Mouse (Mus musculus): ENCODE results near the gene Ifih1. TPM values are rescaled to one million over a fixed set of nuclear protein-coding genes. Genes with fewer than 3 reads are reported as not detected.

The Ifih1 gene
- polyA plus RNA-seq (2014; fragmentation: Nextera tagmentation; extraction: Ambion mirVana): 1.2 and 1.9 TPM in 2 replicates

DNA sequence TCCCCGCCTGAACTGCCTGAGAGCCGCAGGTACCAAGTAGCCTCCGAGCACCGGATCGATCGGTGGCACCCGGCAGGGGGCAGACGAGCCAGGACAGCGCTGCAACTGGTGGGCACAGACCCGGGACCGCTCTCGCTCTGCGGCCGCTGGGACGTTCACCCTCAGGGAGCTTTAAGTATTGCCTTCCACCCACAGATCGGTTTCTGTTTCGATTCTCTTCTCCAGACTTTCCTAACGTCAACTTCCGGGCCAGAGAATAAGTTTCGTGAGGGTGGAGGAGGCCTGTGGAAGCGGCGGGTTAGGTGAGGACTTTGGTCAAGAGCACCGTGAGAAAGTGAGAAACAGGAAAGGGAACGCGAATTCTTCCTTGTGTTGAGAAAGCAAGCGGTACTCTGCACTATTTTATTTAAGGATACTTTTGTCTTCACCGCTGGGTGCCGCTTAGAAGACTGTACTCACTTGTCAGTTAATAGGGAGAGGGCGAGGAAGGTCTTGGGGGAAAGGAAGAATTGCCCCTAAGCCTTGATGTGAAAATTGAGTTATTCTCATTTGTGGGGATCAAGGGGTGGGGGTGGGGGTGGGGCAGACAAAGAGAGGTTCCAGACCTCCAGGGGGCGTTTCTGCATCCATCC lies at the start of gene Ifih1:
Gene Ifih1 (minus strand): TSS at position 242 of the 632 bp plus-strand sequence.
- ATAC-seq (ENCODE audit: low FRiP score) (peak; percentile 84), DNase-seq (ENCODE audit: low spot score) (peak; percentile 75)
- peak within 1 kb of the TSS; percentile 74 for H3K4me2 ChIP-seq (replicated peaks; ENCODE audit: low read depth, low read length)
- peak within 1 kb of the TSS; percentile 44 for H3K4me3 ChIP-seq (ENCODE audit: low read depth, low read length)
- H3K27me3 ChIP-seq (ENCODE audit: control insufficient read depth, insufficient read depth, low read length): no peaks in the 10 kb centered on the region
- H3K36me3 ChIP-seq (ENCODE audit: control insufficient read depth, insufficient read depth, low read length): no peaks in the 10 kb centered on the region
- H3K9me3 ChIP-seq (ENCODE audit: control insufficient read depth, low read length): no peaks in the 10 kb centered on the region
- no peak within 1 kb of the TSS for H3K27ac ChIP-seq (ENCODE audit: low read depth, low read length)
- H3K9ac ChIP-seq (ENCODE audit: low read depth, low read length): peak within 1 kb of the TSS; percentile 49
- 0 out of 2 replicates have a peak, but pooled peaks cover 3% of the 10 kb centered on the region for H3K4me1 ChIP-seq (replicated peaks; ENCODE audit: control insufficient read depth, insufficient read depth, low read length)
- under 1% methylated on average over 30 of the region's 30 CpGs for WGBS

DNA sequence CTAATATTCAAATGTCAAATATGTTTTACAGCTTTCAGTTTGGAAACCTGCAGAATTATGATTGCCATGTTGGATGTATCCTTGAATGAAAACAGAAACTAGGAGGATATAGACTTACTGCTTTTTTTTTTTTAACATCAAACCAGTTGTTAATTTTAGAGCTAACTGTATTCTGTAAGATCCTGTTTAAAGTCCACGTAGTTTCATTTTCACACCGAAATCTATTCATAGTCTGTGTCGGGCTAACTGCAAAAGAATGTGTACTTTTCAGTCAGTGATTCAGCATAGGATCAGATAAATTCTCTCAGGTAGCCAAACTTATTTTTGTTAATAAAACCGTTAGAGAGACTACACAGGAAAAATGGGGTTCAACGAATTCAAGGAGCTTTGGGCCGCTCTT lies 39.9 kb upstream of the Ifih1 start:
- H3K27me3 ChIP-seq (ENCODE audit: control insufficient read depth, insufficient read depth, low read length): no peaks in the 10 kb centered on the region
- no peak overlapping the region for H3K27ac ChIP-seq (ENCODE audit: low read depth, low read length)
- ATAC-seq (ENCODE audit: low FRiP score): no peak
- DNase-seq (ENCODE audit: low spot score): no peak
- no peaks in the 10 kb centered on the region for H3K36me3 ChIP-seq (ENCODE audit: control insufficient read depth, insufficient read depth, low read length)
- no peak overlapping the region for H3K9ac ChIP-seq (ENCODE audit: low read depth, low read length)
- 94% methylated on average over 6 of the region's 6 CpGs for WGBS
- no peak overlapping the region for H3K4me2 ChIP-seq (replicated peaks; ENCODE audit: low read depth, low read length)
- H3K4me1 ChIP-seq (replicated peaks; ENCODE audit: control insufficient read depth, insufficient read depth, low read length): no peaks in the 10 kb centered on the region
- H3K4me3 ChIP-seq (ENCODE audit: low read depth, low read length): no peak overlapping the region
- no peaks in the 10 kb centered on the region for H3K9me3 ChIP-seq (ENCODE audit: control insufficient read depth, low read length)

DNA sequence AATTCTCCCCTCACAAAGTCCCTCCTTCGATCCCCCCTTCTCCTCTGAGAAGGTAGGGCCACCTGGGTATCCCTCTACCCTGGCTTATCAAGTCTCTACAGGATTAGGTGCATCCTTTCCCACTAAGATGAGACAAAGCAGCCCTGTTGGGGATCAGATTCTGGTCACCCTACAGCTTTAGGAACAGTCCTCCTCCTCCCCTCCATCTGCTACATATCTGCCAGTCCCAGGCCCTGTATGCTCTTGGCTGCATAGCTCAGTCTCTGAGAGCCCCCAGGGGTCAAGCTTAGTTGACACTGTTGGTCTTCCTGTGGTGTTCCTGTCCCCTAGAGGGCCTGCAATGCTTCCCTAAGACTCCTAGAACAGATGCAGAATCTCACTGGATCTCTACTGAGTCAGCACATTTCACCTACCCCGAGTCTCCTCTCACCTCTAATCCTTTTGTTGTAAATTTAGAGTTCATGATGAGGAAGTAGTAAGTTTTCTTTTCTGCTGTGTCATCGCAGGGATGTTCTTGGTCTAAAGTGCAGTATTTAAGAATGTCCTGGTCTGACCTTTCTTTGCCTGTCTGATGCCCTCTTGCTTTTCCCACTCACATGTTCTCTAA lies 39.0 kb upstream of the Ifih1 start:
- H3K4me2 ChIP-seq (replicated peaks; ENCODE audit: low read depth, low read length): no peak overlapping the region
- H3K27ac ChIP-seq (ENCODE audit: low read depth, low read length): no peak overlapping the region
- no peaks in the 10 kb centered on the region for H3K4me1 ChIP-seq (replicated peaks; ENCODE audit: control insufficient read depth, insufficient read depth, low read length)
- 70% methylated on average over 3 of the region's 3 CpGs for WGBS
- H3K36me3 ChIP-seq (ENCODE audit: control insufficient read depth, insufficient read depth, low read length): no peaks in the 10 kb centered on the region
- no peak overlapping the region for H3K9ac ChIP-seq (ENCODE audit: low read depth, low read length)
- H3K9me3 ChIP-seq (ENCODE audit: control insufficient read depth, low read length): no peaks in the 10 kb centered on the region
- H3K27me3 ChIP-seq (ENCODE audit: control insufficient read depth, insufficient read depth, low read length): no peaks in the 10 kb centered on the region
- ATAC-seq (ENCODE audit: low FRiP score) (no peak), DNase-seq (ENCODE audit: low spot score) (no peak)
- H3K4me3 ChIP-seq (ENCODE audit: low read depth, low read length): no peak overlapping the region

DNA sequence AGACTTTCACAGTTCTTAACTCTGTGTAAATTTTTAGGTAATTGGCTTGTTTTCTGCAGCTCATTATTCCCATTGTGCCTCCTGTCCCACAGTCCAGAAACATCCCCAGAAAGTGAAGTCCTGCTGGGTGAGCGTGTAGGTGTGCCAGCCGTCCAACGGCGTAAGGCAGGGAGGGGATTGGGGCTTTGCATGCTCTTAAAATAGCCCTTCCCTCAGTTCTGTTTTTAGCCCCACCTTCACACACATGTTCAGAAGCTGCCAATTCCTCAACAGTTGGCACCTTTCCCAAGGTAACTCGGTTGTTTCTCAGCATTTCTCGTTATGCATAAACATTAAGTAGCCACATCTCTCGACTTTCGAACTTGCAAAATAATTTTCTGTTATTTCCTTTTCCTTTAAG lies 35.6 kb upstream of the Ifih1 start:
- Histone ChIP-seq H3K4me2 (replicated peaks; ENCODE audit: low read depth, low read length) (no peak overlapping the region), H3K4me3 (ENCODE audit: low read depth, low read length) (no peak overlapping the region), H3K9ac (ENCODE audit: low read depth, low read length) (no peak overlapping the region), H3K9me3 (ENCODE audit: control insufficient read depth, low read length) (no peaks in the 10 kb centered on the region), H3K36me3 (ENCODE audit: control insufficient read depth, insufficient read depth, low read length) (no peaks in the 10 kb centered on the region), H3K4me1 (replicated peaks; ENCODE audit: control insufficient read depth, insufficient read depth, low read length) (no peaks in the 10 kb centered on the region), H3K27me3 (ENCODE audit: control insufficient read depth, insufficient read depth, low read length) (no peaks in the 10 kb centered on the region), H3K27ac (ENCODE audit: low read depth, low read length) (no peak overlapping the region)
- ATAC-seq (ENCODE audit: low FRiP score) (0 out of 2 replicates have a peak, but pooled peaks have one; percentile 45), DNase-seq (ENCODE audit: low spot score) (no peak)
- WGBS: 82% methylated on average over 8 of the region's 8 CpGs

- H3K27ac ChIP-seq (ENCODE audit: low read depth, low read length): no peak overlapping the region
- DNase-seq (ENCODE audit: low spot score) (no peak), ATAC-seq (ENCODE audit: low FRiP score) (no peak)
- no peak overlapping the region for H3K4me2 ChIP-seq (replicated peaks; ENCODE audit: low read depth, low read length)
- H3K9me3 ChIP-seq (ENCODE audit: control insufficient read depth, low read length): no peaks in the 10 kb centered on the region
- no peaks in the 10 kb centered on the region for H3K36me3 ChIP-seq (ENCODE audit: control insufficient read depth, insufficient read depth, low read length)
- no peaks in the 10 kb centered on the region for H3K27me3 ChIP-seq (ENCODE audit: control insufficient read depth, insufficient read depth, low read length)
- no peak overlapping the region for H3K4me3 ChIP-seq (ENCODE audit: low read depth, low read length)
- no peak overlapping the region for H3K9ac ChIP-seq (ENCODE audit: low read depth, low read length)
- H3K4me1 ChIP-seq (replicated peaks; ENCODE audit: control insufficient read depth, insufficient read depth, low read length): no peaks in the 10 kb centered on the region
- WGBS: 92% methylated on average over 5 of the region's 5 CpGs
Measured at GRCm38 (mm10) chr2:62672788-62673187, 26.7 kb upstream of the Ifih1 start.

DNA sequence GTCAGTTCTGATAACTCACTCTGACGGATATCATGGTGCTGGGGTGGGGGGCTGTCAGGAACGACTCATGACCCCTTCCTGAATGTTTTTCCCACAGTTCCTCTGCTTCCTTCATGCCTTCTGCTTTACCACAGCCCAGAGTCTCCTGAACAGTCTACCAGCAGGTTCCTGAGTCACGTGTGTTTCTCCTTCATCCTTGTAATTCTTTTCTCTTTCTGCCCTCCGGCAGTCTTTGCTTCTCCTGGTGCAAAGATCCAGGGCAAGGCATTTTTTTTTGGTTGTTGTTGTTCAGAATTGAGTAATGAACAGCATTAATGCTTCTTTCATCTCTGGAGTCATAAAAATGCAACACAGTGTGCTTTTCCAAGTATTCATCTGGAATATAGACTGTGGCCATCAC lies 24.7 kb upstream of the Ifih1 start:
- Histone ChIP-seq H3K27ac (ENCODE audit: low read depth, low read length) (no peak overlapping the region), H3K9ac (ENCODE audit: low read depth, low read length) (no peak overlapping the region), H3K4me3 (ENCODE audit: low read depth, low read length) (no peak overlapping the region), H3K9me3 (ENCODE audit: control insufficient read depth, low read length) (no peaks in the 10 kb centered on the region), H3K36me3 (ENCODE audit: control insufficient read depth, insufficient read depth, low read length) (no peaks in the 10 kb centered on the region), H3K4me1 (replicated peaks; ENCODE audit: control insufficient read depth, insufficient read depth, low read length) (no peaks in the 10 kb centered on the region), H3K4me2 (replicated peaks; ENCODE audit: low read depth, low read length) (no peak overlapping the region), H3K27me3 (ENCODE audit: control insufficient read depth, insufficient read depth, low read length) (no peaks in the 10 kb centered on the region)
- WGBS: 83% methylated on average over 4 of the region's 4 CpGs
- DNase-seq (ENCODE audit: low spot score) (no peak), ATAC-seq (ENCODE audit: low FRiP score) (no peak)

- Histone ChIP-seq H3K9ac (ENCODE audit: low read depth, low read length) (no peak overlapping the region), H3K27me3 (ENCODE audit: control insufficient read depth, insufficient read depth, low read length) (no peaks in the 10 kb centered on the region), H3K36me3 (ENCODE audit: control insufficient read depth, insufficient read depth, low read length) (no peaks in the 10 kb centered on the region), H3K27ac (ENCODE audit: low read depth, low read length) (no peak overlapping the region), H3K4me1 (replicated peaks; ENCODE audit: control insufficient read depth, insufficient read depth, low read length) (no peaks in the 10 kb centered on the region), H3K9me3 (ENCODE audit: control insufficient read depth, low read length) (no peaks in the 10 kb centered on the region), H3K4me3 (ENCODE audit: low read depth, low read length) (no peak overlapping the region), H3K4me2 (replicated peaks; ENCODE audit: low read depth, low read length) (no peak overlapping the region)
- DNase-seq (ENCODE audit: low spot score) (no peak), ATAC-seq (ENCODE audit: low FRiP score) (no peak)
- 95% methylated on average over 5 of the region's 5 CpGs for WGBS
Measured at GRCm38 (mm10) chr2:62670301-62670700, 24.2 kb upstream of the Ifih1 start.

GRCm38 (mm10) chr2:62669848-62670247 lies 23.8 kb upstream of the Ifih1 start:
- H3K36me3 ChIP-seq (ENCODE audit: control insufficient read depth, insufficient read depth, low read length): no peaks in the 10 kb centered on the region
- H3K27ac ChIP-seq (ENCODE audit: low read depth, low read length): no peak overlapping the region
- H3K9me3 ChIP-seq (ENCODE audit: control insufficient read depth, low read length): no peaks in the 10 kb centered on the region
- H3K4me1 ChIP-seq (replicated peaks; ENCODE audit: control insufficient read depth, insufficient read depth, low read length): no peaks in the 10 kb centered on the region
- 0 out of 2 replicates have a peak, but pooled peaks cover under 1% of the 10 kb centered on the region for H3K27me3 ChIP-seq (ENCODE audit: control insufficient read depth, insufficient read depth, low read length)
- no peak for DNase-seq (ENCODE audit: low spot score)
- H3K9ac ChIP-seq (ENCODE audit: low read depth, low read length): no peak overlapping the region
- ATAC-seq (ENCODE audit: low FRiP score): no peak
- H3K4me3 ChIP-seq (ENCODE audit: low read depth, low read length): no peak overlapping the region
- WGBS: 68% methylated on average over 3 of the region's 3 CpGs
- H3K4me2 ChIP-seq (replicated peaks; ENCODE audit: low read depth, low read length): no peak overlapping the region

DNA sequence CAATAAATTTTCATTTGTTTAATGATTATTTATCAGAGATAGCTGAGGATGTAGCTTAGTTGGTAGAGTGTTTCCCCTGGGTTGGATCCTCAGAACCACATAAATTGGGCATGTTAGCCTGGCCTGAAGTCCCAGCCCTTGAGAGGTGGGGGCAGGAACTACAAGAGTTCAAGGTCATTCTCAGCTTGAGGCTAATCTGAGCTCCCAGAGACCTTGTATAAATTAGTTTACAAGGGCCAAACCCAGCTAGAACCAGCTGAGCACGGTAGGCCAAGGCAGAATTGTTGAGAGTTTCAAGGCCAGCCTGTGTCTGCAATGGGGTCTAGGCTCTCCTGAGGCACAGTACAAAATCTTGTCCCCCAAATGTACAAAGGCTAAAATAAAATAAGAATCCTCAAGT lies 19.5 kb upstream of the Ifih1 start:
- 44% methylated on average over 1 of the region's 1 CpGs for WGBS
- Histone ChIP-seq H3K27me3 (ENCODE audit: control insufficient read depth, insufficient read depth, low read length) (0 out of 2 replicates have a peak, but pooled peaks cover 2% of the 10 kb centered on the region), H3K9me3 (ENCODE audit: control insufficient read depth, low read length) (no peaks in the 10 kb centered on the region), H3K36me3 (ENCODE audit: control insufficient read depth, insufficient read depth, low read length) (no peaks in the 10 kb centered on the region), H3K9ac (ENCODE audit: low read depth, low read length) (no peak overlapping the region), H3K4me1 (replicated peaks; ENCODE audit: control insufficient read depth, insufficient read depth, low read length) (no peaks in the 10 kb centered on the region), H3K27ac (ENCODE audit: low read depth, low read length) (no peak overlapping the region), H3K4me2 (replicated peaks; ENCODE audit: low read depth, low read length) (no peak overlapping the region), H3K4me3 (ENCODE audit: low read depth, low read length) (no peak overlapping the region)
- ATAC-seq (ENCODE audit: low FRiP score) (no peak), DNase-seq (ENCODE audit: low spot score) (no peak)
